Mouse (Mus musculus) lung, postnatal 0 days (tissue): ENCODE measurements around the gene Clhc1.
"Not testable (repeated sequence)": the region's sequence is repeated elsewhere in the genome, so short reads cannot be mapped to it uniquely, and the experiment has no call there.

Experiments
- CTCF ChIP-seq: IDR thresholded peaks from 2 replicates; pipeline ENCODE4 v1.5.1; 2016; ENCODE audit warnings: antibody characterized with exemption, mild to moderate bottlenecking
- EP300 ChIP-seq: IDR thresholded peaks from 2 replicates; pipeline ENCODE4 v1.6.1; 2016; ENCODE audit warnings: antibody characterized with exemption, mild to moderate bottlenecking, control low read depth

- not testable (repeated sequence) for TF ChIP-seq CTCF, EP300
Measured at GRCm38 (mm10) chr11:29546297-29546696, 1.5 kb upstream of the Clhc1 start.
